Mouse (Mus musculus) heart, embryonic 13.5 days (tissue): ENCODE data around the gene Dynll2. TPM values are rescaled to one million over a fixed set of nuclear protein-coding genes. Genes with fewer than 3 reads are reported as not detected.

ENCODE experiments used
- ATAC-seq: fragments of 200-750 bp; cut with Nextera tagmentation; 2 replicates; pipeline ENCODE4 v1.8.0; 2017; ENCODE audit warnings: moderate TSS enrichment; ENCODE audit not compliant: insufficient number of reproducible peaks, low FRiP score, low TSS enrichment; ENCODE audit errors: extremely low read depth
- H3K27ac ChIP-seq: fragments of 300-500 bp; sonication (generic); replicated peaks from 2 replicates; pipeline ENCODE4 v1.5.1; 2015; ENCODE audit warnings: moderate library complexity, mild to moderate bottlenecking, inconsistent platforms
- H3K27me3 ChIP-seq: fragments of 300-500 bp; sonication (generic); replicated peaks from 2 replicates; pipeline ENCODE4 v1.6.1; 2015; ENCODE audit warnings: mild to moderate bottlenecking, inconsistent platforms
- H3K36me3 ChIP-seq: fragments of 300-500 bp; sonication (generic); 2 replicates; pipeline ENCODE4 v1.6.1; 2015; ENCODE audit warnings: mild to moderate bottlenecking, inconsistent platforms
- H3K4me1 ChIP-seq: fragments of 300-500 bp; sonication (generic); 2 replicates; pipeline ENCODE4 v1.6.1; 2015; ENCODE audit warnings: inconsistent platforms
- H3K4me2 ChIP-seq: fragments of 300-500 bp; sonication (generic); 2 replicates; pipeline ENCODE4 v1.6.1; 2015; ENCODE audit warnings: inconsistent platforms, mild to moderate bottlenecking, moderate library complexity
- H3K4me3 ChIP-seq: fragments of 300-500 bp; sonication (generic); 2 replicates; pipeline ENCODE4 v1.5.1; 2015; ENCODE audit warnings: moderate library complexity, mild to moderate bottlenecking, inconsistent platforms
- H3K9ac ChIP-seq: fragments of 300-500 bp; sonication (generic); 2 replicates; pipeline ENCODE4 v1.6.1; 2015; ENCODE audit warnings: inconsistent platforms, mild to moderate bottlenecking, moderate library complexity
- H3K9me3 ChIP-seq: fragments of 300-500 bp; sonication (generic); 2 replicates; pipeline ENCODE4 v1.6.1; 2016; ENCODE audit warnings: inconsistent platforms
- WGBS: fragments of 180-500 bp; shearing (Covaris S2); methylation state at CpG from one replicate; pipeline ENCODE4 v1.1.7; 2015; ENCODE audit warnings: mixed read lengths; 5-methylcytosine and 5-hydroxymethylcytosine counted together
- polyA plus RNA-seq: library from polyadenylated mRNA; unstranded; fragments of >200 nt; fragmentation: Nextera tagmentation; extraction: Ambion mirVana; gene quantifications from 2 replicates; pipeline ENCODE4 v1.2.1, GENCODE M21; 2015

Gene Dynll2
- polyA plus RNA-seq, 1 experiment from 2014 or later = 19.1 TPM

- H3K4me3 ChIP-seq = no peak overlapping the region
- H3K4me2 ChIP-seq = no peak overlapping the region
- H3K27ac ChIP-seq = no peak overlapping the region
- H3K27me3 ChIP-seq = peaks cover 26% of the 10 kb centered on the region
- H3K4me1 ChIP-seq = peaks cover 12% of the 10 kb centered on the region
- no peaks in the 10 kb centered on the region for H3K9me3 ChIP-seq
- no peak for ATAC-seq
- H3K36me3 ChIP-seq = no peaks in the 10 kb centered on the region
- peak overlapping the region; percentile 42; the same call in 1 of the 2 replicates for H3K9ac ChIP-seq
- WGBS = 24% methylated on average over 10 of the region's 10 CpGs
Observed at GRCm38 (mm10) chr11:87966214-87966613, 21.1 kb downstream of the Dynll2 start.

GRCm38 (mm10) chr11:87965293-87965692, 22.0 kb downstream of the Dynll2 start:
- Histone ChIP-seq H3K4me2 (no peak overlapping the region), H3K27me3 (peaks cover 21% of the 10 kb centered on the region), H3K36me3 (no peaks in the 10 kb centered on the region), H3K4me3 (no peak overlapping the region), H3K9ac (no peak overlapping the region), H3K4me1 (peaks cover 12% of the 10 kb centered on the region), H3K9me3 (no peaks in the 10 kb centered on the region), H3K27ac (no peak overlapping the region)
- WGBS = 40% methylated on average over 3 of the region's 3 CpGs
- ATAC-seq = no peak

- ATAC-seq = no peak
- no peak overlapping the region for H3K27ac ChIP-seq
- H3K36me3 ChIP-seq = no peaks in the 10 kb centered on the region
- no peak overlapping the region for H3K4me2 ChIP-seq
- 32% methylated on average over 7 of the region's 7 CpGs for WGBS
- H3K4me3 ChIP-seq = no peak overlapping the region
- no peaks in the 10 kb centered on the region for H3K4me1 ChIP-seq
- no peaks in the 10 kb centered on the region for H3K9me3 ChIP-seq
- no peak overlapping the region for H3K9ac ChIP-seq
- peaks cover 4% of the 10 kb centered on the region; the same call in 1 of the 2 replicates for H3K27me3 ChIP-seq
Observed at GRCm38 (mm10) chr11:87957066-87957465, 30.3 kb downstream of the Dynll2 start.

GRCm38 (mm10) chr11:87955144-87955543, 32.2 kb downstream of the Dynll2 start:
- WGBS = 18% methylated on average over 1 of the region's 1 CpGs
- no peak overlapping the region for H3K4me3 ChIP-seq
- H3K9me3 ChIP-seq = no peaks in the 10 kb centered on the region
- H3K27me3 ChIP-seq = peaks cover 7% of the 10 kb centered on the region; the same call in 1 of the 2 replicates
- H3K9ac ChIP-seq = no peak overlapping the region
- ATAC-seq = no peak
- H3K4me2 ChIP-seq = no peak overlapping the region
- H3K36me3 ChIP-seq = no peaks in the 10 kb centered on the region
- no peak overlapping the region for H3K27ac ChIP-seq
- H3K4me1 ChIP-seq = no peaks in the 10 kb centered on the region

GRCm38 (mm10) chr11:87949990-87950389, 37.3 kb downstream of the Dynll2 start:
- H3K36me3 ChIP-seq = no peaks in the 10 kb centered on the region
- H3K4me3 ChIP-seq = no peak overlapping the region
- 2% methylated on average over 2 of the region's 2 CpGs for WGBS
- no peak overlapping the region for H3K4me2 ChIP-seq
- H3K4me1 ChIP-seq = no peaks in the 10 kb centered on the region
- H3K9me3 ChIP-seq = no peaks in the 10 kb centered on the region
- ATAC-seq = no peak
- peaks cover 21% of the 10 kb centered on the region for H3K27me3 ChIP-seq
- H3K9ac ChIP-seq = no peak overlapping the region
- H3K27ac ChIP-seq = no peak overlapping the region

- no peak overlapping the region for H3K9ac ChIP-seq
- no peaks in the 10 kb centered on the region for H3K27me3 ChIP-seq
- H3K27ac ChIP-seq = no peak overlapping the region
Observed at GRCm38 (mm10) chr11:87935467-87935866, 51.9 kb downstream of the Dynll2 start.

GRCm38 (mm10) chr11:87933731-87934130, 53.6 kb downstream of the Dynll2 start:
- H3K4me3 ChIP-seq = no peak overlapping the region
- no peaks in the 10 kb centered on the region for H3K36me3 ChIP-seq
- H3K27me3 ChIP-seq = no peaks in the 10 kb centered on the region
- H3K4me2 ChIP-seq = no peak overlapping the region
- ATAC-seq = no peak
- no peaks in the 10 kb centered on the region for H3K4me1 ChIP-seq
- no peak overlapping the region for H3K9ac ChIP-seq
- no peak overlapping the region for H3K27ac ChIP-seq
- 50% methylated on average over 2 of the region's 2 CpGs for WGBS
- H3K9me3 ChIP-seq = peaks cover 4% of the 10 kb centered on the region; the same call in 1 of the 2 replicates

More at GRCm38 (mm10) chr11:87935467-87935866, 51.9 kb downstream of the Dynll2 start:
- WGBS = 59% methylated on average over 3 of the region's 3 CpGs
- Histone ChIP-seq H3K36me3 (no peaks in the 10 kb centered on the region), H3K4me2 (no peak overlapping the region), H3K4me3 (no peak overlapping the region), H3K9me3 (peaks cover 2% of the 10 kb centered on the region; the same call in 1 of the 2 replicates), H3K4me1 (no peaks in the 10 kb centered on the region)
- ATAC-seq = no peak

GRCm38 (mm10) chr11:87930348-87930747, 57.0 kb downstream of the Dynll2 start:
- H3K4me3 ChIP-seq = no peak overlapping the region
- no peaks in the 10 kb centered on the region for H3K4me1 ChIP-seq
- no peaks in the 10 kb centered on the region for H3K27me3 ChIP-seq
- WGBS = 78% methylated on average over 2 of the region's 2 CpGs
- no peak overlapping the region for H3K9ac ChIP-seq
- no peak overlapping the region for H3K27ac ChIP-seq
- H3K4me2 ChIP-seq = no peak overlapping the region
- peaks cover 4% of the 10 kb centered on the region; the same call in 1 of the 2 replicates for H3K9me3 ChIP-seq
- no peak for ATAC-seq
- no peaks in the 10 kb centered on the region for H3K36me3 ChIP-seq

Other genes with a start within 250 kb of the Dynll2 start
- 104 and 115 TPM in 2 replicates for gene Supt4a, start 250.0 kb downstream of the Dynll2 start, polyA plus RNA-seq
- 0.47 and 0.51 TPM in 2 replicates for gene Tspoap1, start 227.0 kb downstream of the Dynll2 start, polyA plus RNA-seq
- gene Mpo, start 194.0 kb downstream of the Dynll2 start, polyA plus RNA-seq = 2.1 and 8.2 TPM in 2 replicates
- 0.08 TPM in 1 of 2 replicates, not detected in the other for gene Lpo, start 159.2 kb downstream of the Dynll2 start, polyA plus RNA-seq
- gene Mks1, start 134.3 kb downstream of the Dynll2 start, polyA plus RNA-seq = 7.0 and 8.3 TPM in 2 replicates
- 0.15 TPM in 2 replicates for gene Epx, start 112.0 kb downstream of the Dynll2 start, polyA plus RNA-seq
- not detected in 2 replicates for gene Olfr462, start 95.3 kb downstream of the Dynll2 start, polyA plus RNA-seq
- not detected in 2 replicates for gene Olfr463, start 90.1 kb downstream of the Dynll2 start, polyA plus RNA-seq
- not detected in 2 replicates for gene Olfr464, start 66.6 kb downstream of the Dynll2 start, polyA plus RNA-seq
- 170 and 175 TPM in 2 replicates for gene Srsf1, start 59.8 kb upstream of the Dynll2 start, polyA plus RNA-seq
- gene Vezf1, start 80.7 kb upstream of the Dynll2 start, polyA plus RNA-seq = 21.9 and 22.1 TPM in 2 replicates
- gene Cuedc1, start 110.5 kb upstream of the Dynll2 start, polyA plus RNA-seq = 16.8 and 18.1 TPM in 2 replicates
- 76.0 and 82.1 TPM in 2 replicates for gene Mrps23, start 216.9 kb upstream of the Dynll2 start, polyA plus RNA-seq